Mouse (Mus musculus): ENCODE data around the gene Zfp667. TPM values are rescaled to one million over a fixed set of nuclear protein-coding genes. Genes with fewer than 3 reads are reported as not detected.
"Not testable (repeated sequence)": the region's sequence is repeated elsewhere in the genome, so short reads cannot be mapped to it uniquely, and the experiment has no call there.

Zfp667 gene
- polyA plus RNA-seq, 1 experiment, result not detected

DNA sequence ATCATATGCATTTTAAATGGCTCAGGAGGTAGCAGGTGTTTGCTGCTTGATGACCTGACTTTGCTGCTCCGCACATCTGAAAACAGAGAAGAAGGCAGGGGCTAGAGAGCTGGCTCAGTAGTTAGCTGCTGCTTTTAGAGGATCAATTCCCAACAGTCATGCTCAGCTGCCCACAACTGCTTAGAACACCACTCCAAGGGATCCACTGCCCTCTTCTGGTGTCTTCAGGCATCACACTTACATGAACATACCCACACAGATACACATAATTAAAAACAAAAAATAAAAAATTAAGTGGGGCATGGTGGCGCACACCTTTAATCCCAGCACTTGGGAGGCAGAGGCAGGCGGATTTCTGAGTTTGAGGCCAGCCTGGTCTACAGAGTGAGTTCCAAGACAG is 24.3 kb upstream of the Zfp667 start:
- WGBS, result 75% methylated on average over 3 of the region's 3 CpGs
- no peak for TF ChIP-seq CTCF (IDR thresholded peaks at IDR 0.05; ENCODE audit: insufficient read depth, low read depth, low read length)
- TF ChIP-seq POLR2A (IDR thresholded peaks at IDR 0.05; ENCODE audit: insufficient read depth, low read depth, low read length), result no peak
- Histone ChIP-seq H3K27ac (ENCODE audit: insufficient read depth, low read depth, low read length) (no peak overlapping the region), H3K4me3 (ENCODE audit: insufficient read depth, low read depth, low read length) (no peak overlapping the region), H3K4me1 (ENCODE audit: control insufficient read depth, insufficient read depth, low read length) (no peaks in the 10 kb centered on the region)

DNA sequence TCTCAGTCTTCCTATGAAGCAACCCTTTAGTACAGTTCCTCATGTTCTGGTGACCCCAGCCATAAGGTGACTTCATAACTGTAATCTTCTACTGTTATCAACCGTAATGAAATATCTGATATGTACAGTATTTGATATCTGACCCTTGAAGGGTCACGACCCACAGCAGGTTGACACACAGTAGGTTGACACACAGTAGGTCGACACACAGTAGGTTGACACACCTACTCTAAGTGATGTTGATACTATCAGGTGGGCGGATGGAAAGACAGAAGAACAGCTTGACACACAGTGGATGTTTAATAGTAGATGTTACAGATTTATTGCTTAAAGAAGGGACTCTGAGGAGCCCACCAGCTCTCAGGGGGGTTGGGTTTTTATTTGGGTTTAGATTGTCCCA is 23.4 kb upstream of the Zfp667 start:
- WGBS, result 84% methylated on average over 4 of the region's 4 CpGs
- TF ChIP-seq CTCF (IDR thresholded peaks at IDR 0.05; ENCODE audit: insufficient read depth, low read depth, low read length), result no peak
- no peak for TF ChIP-seq POLR2A (IDR thresholded peaks at IDR 0.05; ENCODE audit: insufficient read depth, low read depth, low read length)
- no peaks in the 10 kb centered on the region for H3K4me1 ChIP-seq (ENCODE audit: control insufficient read depth, insufficient read depth, low read length)

DNA sequence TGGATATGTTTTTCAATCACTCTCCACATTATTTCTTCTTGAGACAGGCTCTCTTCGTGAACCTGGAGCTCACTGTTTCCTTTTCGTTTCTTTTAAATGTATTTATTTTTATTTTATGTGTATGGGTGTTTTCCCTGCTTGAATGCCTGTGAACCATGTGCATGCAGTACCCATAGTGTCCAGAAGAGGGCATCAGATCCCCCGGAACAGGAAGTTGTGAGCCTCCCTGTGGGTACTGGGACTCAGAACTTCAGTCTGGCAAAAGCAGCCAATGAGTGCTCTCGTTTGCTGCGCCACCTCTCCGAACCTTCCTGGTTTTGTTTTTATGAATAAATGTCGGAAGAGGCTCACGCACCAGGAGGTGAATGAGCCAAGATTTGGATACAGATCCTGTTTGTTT is 20.7 kb upstream of the Zfp667 start:
- 62% methylated on average over 8 of the region's 8 CpGs for WGBS
- Histone ChIP-seq H3K4me1 (ENCODE audit: control insufficient read depth, insufficient read depth, low read length) (no peaks in the 10 kb centered on the region), H3K4me3 (ENCODE audit: insufficient read depth, low read depth, low read length) (no peak overlapping the region), H3K27ac (ENCODE audit: insufficient read depth, low read depth, low read length) (no peak overlapping the region)
- 0 out of 2 replicates have a peak, but pooled peaks have one; percentile 17 for TF ChIP-seq CTCF (IDR thresholded peaks at IDR 0.05; ENCODE audit: insufficient read depth, low read depth, low read length)
- TF ChIP-seq POLR2A (IDR thresholded peaks at IDR 0.05; ENCODE audit: insufficient read depth, low read depth, low read length), result no peak

More for the DNA sequence above, 23.4 kb upstream of the Zfp667 start:
- Histone ChIP-seq H3K4me3 (ENCODE audit: insufficient read depth, low read depth, low read length) (no peak overlapping the region), H3K27ac (ENCODE audit: insufficient read depth, low read depth, low read length) (no peak overlapping the region)

GRCm38 (mm10) chr7:6277906-6278305 is 8.5 kb upstream of the Zfp667 start:
- Histone ChIP-seq H3K27ac (ENCODE audit: insufficient read depth, low read depth, low read length) (no peak overlapping the region), H3K4me1 (ENCODE audit: control insufficient read depth, insufficient read depth, low read length) (no peaks in the 10 kb centered on the region), H3K4me3 (ENCODE audit: insufficient read depth, low read depth, low read length) (no peak overlapping the region)
- WGBS, result 64% methylated on average over 3 of the region's 3 CpGs
- TF ChIP-seq POLR2A (IDR thresholded peaks at IDR 0.05; ENCODE audit: insufficient read depth, low read depth, low read length), result no peak
- no peak for TF ChIP-seq CTCF (IDR thresholded peaks at IDR 0.05; ENCODE audit: insufficient read depth, low read depth, low read length)

DNA sequence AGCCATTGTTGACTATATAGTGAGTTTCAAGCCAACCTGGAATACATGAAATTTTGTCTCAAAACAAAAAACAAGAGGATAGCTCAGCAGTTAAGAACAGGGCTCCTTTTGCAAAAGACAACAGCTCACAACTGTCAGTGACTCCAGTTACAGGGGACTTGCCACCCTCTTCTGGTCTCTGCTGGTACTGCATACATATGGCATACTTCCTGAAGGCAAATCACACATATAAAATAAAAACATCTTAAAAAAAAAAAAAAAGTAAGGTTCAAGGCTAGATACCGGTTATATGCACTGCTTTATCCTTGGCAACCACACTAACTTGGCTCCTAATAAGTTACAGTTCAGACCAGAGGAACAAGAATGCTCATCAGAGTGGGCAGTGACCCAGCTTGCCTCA is 3.6 kb upstream of the Zfp667 start:
- H3K27ac ChIP-seq (ENCODE audit: insufficient read depth, low read depth, low read length), result no peak overlapping the region
- no peak for TF ChIP-seq CTCF (IDR thresholded peaks at IDR 0.05; ENCODE audit: insufficient read depth, low read depth, low read length)
- TF ChIP-seq POLR2A (IDR thresholded peaks at IDR 0.05; ENCODE audit: insufficient read depth, low read depth, low read length), result no peak
- H3K4me3 ChIP-seq (ENCODE audit: insufficient read depth, low read depth, low read length), result no peak overlapping the region
- peaks cover 3% of the 10 kb centered on the region; the same call in 1 of the 2 replicates for H3K4me1 ChIP-seq (ENCODE audit: control insufficient read depth, insufficient read depth, low read length)
- 0% methylated on average over 1 of the region's 1 CpGs for WGBS

DNA sequence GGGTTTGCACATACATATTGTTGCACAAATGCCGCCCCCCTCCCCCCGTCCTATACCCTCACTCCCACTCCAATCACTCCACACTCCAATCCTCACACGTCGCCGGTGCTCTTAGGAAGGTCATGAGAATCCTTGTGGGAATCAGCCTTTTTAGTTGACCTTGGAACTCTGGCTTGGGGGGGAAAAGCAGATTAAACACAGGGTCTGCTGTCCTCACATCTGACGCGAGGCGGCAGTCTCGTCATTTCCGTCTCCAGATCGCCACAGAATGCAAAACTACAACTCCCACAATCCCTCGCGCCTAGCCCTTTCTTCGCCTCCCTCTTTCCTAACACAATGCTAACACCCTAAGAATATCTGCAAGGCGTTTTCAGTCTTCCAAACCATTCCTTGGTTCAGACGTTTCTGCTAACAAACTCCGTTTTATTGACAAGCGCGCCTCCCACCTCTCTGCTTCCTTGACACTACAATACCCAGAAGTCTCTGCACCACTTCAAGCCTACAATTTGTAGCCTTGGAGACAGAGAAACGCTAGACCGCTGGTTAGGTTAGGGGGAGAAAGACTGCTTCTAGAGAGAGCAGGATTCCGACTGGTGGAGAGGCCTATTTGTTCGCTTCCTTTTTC is 2.8 kb upstream of the Zfp667 start:
- peaks cover 3% of the 10 kb centered on the region; the same call in 1 of the 2 replicates for H3K4me1 ChIP-seq (ENCODE audit: control insufficient read depth, insufficient read depth, low read length)
- under 1% methylated on average over 23 of the region's 23 CpGs for WGBS
- H3K27ac ChIP-seq (ENCODE audit: insufficient read depth, low read depth, low read length), result peak overlapping the region; percentile 87
- TF ChIP-seq CTCF (IDR thresholded peaks at IDR 0.05; ENCODE audit: insufficient read depth, low read depth, low read length) (peak; percentile 55), POLR2A (IDR thresholded peaks at IDR 0.05; ENCODE audit: insufficient read depth, low read depth, low read length) (peak; percentile 36; the same call in 1 of the 2 replicates)
- H3K4me3 ChIP-seq (ENCODE audit: insufficient read depth, low read depth, low read length), result peak overlapping the region; percentile 66

DNA sequence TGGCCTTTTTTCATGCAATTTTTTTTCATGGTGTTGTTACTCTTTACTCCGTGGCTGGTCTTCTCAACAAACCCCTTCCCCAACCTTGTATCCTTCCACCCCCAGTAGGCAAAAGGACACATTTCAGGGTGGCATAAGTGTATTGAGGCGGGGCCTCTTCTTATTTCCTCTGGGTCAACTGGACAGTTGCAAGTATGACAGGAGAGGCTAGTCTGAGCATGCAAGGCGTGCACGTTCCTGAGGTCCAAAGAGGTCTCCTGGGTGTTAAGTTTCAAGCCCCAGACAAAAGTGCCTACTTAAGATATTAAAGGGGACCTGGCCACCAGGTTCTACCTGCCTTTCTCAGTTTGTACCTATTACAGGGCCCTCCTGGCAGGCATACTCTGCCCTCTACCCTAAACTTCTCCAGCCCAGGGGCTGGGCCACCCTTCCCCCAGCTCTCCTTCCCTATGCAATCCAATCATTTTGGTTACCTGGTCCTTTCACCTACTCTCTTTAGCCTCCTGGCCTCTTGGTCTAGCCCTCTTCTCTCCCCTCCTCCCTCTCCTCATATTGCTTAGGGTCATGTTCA is 1.9 kb upstream of the Zfp667 start:
- peaks cover 9% of the 10 kb centered on the region; the same call in 1 of the 2 replicates for H3K4me1 ChIP-seq (ENCODE audit: control insufficient read depth, insufficient read depth, low read length)
- 86% methylated on average over 4 of the region's 4 CpGs for WGBS
- H3K4me3 ChIP-seq (ENCODE audit: insufficient read depth, low read depth, low read length), result no peak overlapping the region
- H3K27ac ChIP-seq (ENCODE audit: insufficient read depth, low read depth, low read length), result no peak overlapping the region
- TF ChIP-seq POLR2A (IDR thresholded peaks at IDR 0.05; ENCODE audit: insufficient read depth, low read depth, low read length), result no peak
- TF ChIP-seq CTCF (IDR thresholded peaks at IDR 0.05; ENCODE audit: insufficient read depth, low read depth, low read length), result no peak

DNA sequence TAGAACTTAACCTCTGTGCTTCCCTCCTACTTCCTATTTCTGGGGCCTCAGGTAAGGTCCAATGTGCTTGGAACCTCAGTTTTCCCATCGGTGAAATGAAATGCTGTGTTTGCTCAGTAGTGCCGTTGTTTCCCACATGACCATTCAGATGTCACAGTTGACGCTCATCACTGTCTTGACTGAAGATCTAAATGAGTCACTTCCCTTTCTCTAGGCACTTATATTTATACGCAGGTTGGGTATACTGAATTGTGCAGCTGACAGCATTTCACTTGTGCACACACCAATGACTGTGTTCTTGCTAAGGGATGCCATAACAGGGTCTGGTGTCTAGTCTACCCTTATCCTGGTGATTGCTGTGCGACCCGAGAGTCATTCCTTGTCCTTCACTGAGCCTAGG is 1.0 kb upstream of the Zfp667 start:
- TF ChIP-seq POLR2A (IDR thresholded peaks at IDR 0.05; ENCODE audit: insufficient read depth, low read depth, low read length) (no peak), CTCF (IDR thresholded peaks at IDR 0.05; ENCODE audit: insufficient read depth, low read depth, low read length) (no peak)
- 89% methylated on average over 6 of the region's 6 CpGs for WGBS
- Histone ChIP-seq H3K4me1 (ENCODE audit: control insufficient read depth, insufficient read depth, low read length) (peaks cover 9% of the 10 kb centered on the region; the same call in 1 of the 2 replicates), H3K4me3 (ENCODE audit: insufficient read depth, low read depth, low read length) (no peak overlapping the region), H3K27ac (ENCODE audit: insufficient read depth, low read depth, low read length) (no peak overlapping the region)

GRCm38 (mm10) chr7:6286921-6287531 is 647 bp downstream of the Zfp667 start:
- TF ChIP-seq POLR2A (IDR thresholded peaks at IDR 0.05; ENCODE audit: insufficient read depth, low read depth, low read length) (no peak), CTCF (IDR thresholded peaks at IDR 0.05; ENCODE audit: insufficient read depth, low read depth, low read length) (no peak)
- peak overlapping the region; percentile 75 for H3K27ac ChIP-seq (ENCODE audit: insufficient read depth, low read depth, low read length)
- whole genome bisulfite sequencing, result 19% methylated on average over 15 of the region's 15 CpGs
- H3K4me1 ChIP-seq (ENCODE audit: control insufficient read depth, insufficient read depth, low read length), result peaks cover 9% of the 10 kb centered on the region; the same call in 1 of the 2 replicates
- peak overlapping the region; percentile 50 for H3K4me3 ChIP-seq (ENCODE audit: insufficient read depth, low read depth, low read length)

GRCm38 (mm10) chr7:6291121-6291520 is 4.7 kb downstream of the Zfp667 start:
- WGBS, result 74% methylated on average over 6 of the region's 6 CpGs
- H3K4me1 ChIP-seq (ENCODE audit: control insufficient read depth, insufficient read depth, low read length); H3K27ac ChIP-seq (ENCODE audit: insufficient read depth, low read depth, low read length); H3K4me3 ChIP-seq (ENCODE audit: insufficient read depth, low read depth, low read length): not testable (repeated sequence)

- not testable (repeated sequence) for H3K27ac ChIP-seq (ENCODE audit: insufficient read depth, low read depth, low read length); H3K4me1 ChIP-seq (ENCODE audit: control insufficient read depth, insufficient read depth, low read length); H3K4me3 ChIP-seq (ENCODE audit: insufficient read depth, low read depth, low read length)
- WGBS, result 80% methylated on average over 11 of the region's 11 CpGs
Observed at GRCm38 (mm10) chr7:6300796-6301195, 14.4 kb downstream of the Zfp667 start.

All from olfactory bulb, adult 2 months (tissue).